Mouse (Mus musculus) testis, adult 2 months (tissue): Measurements from ENCODE around the gene Srd5a2.

Experiments
- CTCF ChIP-seq: fragments of 200-500 bp; IDR thresholded peaks from 2 replicates; pipeline ENCODE4 v1.5.1; 2012; ENCODE audit warnings: low read depth, mild to moderate bottlenecking, inconsistent platforms, low read length, moderate library complexity; ENCODE audit not compliant: control insufficient read depth, insufficient read depth, insufficient replicate concordance
- POLR2A ChIP-seq: fragments of 200-500 bp; IDR thresholded peaks from 2 replicates; pipeline ENCODE4 v1.6.1; 2012; ENCODE audit warnings: low read depth, mild to moderate bottlenecking, inconsistent platforms, low read length, moderate library complexity; ENCODE audit not compliant: control insufficient read depth

DNA sequence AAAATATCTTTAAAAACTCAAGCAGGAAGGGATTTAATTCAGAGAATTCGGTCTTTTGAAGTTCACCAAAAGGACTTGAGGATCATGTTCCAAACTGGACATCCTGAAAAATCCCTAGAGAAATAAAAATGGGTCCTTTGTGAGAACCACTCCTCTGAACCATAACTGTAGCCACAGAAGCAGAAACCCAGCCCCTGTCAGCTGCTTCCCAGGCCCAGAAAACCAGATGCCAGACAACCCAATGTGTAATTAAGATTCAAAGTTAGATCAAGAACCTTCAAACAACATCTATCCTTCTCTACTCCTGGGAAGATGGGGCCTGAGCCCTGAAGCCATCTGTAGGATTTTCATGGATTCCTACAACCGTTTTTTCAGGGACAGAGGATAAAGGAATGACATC lies 61.1 kb downstream of the Srd5a2 start:
- TF ChIP-seq CTCF (no peak), POLR2A (no peak)
